Comparison of ENCODE assay signal across 18 mouse cellular contexts in the genomic region with DNA sequence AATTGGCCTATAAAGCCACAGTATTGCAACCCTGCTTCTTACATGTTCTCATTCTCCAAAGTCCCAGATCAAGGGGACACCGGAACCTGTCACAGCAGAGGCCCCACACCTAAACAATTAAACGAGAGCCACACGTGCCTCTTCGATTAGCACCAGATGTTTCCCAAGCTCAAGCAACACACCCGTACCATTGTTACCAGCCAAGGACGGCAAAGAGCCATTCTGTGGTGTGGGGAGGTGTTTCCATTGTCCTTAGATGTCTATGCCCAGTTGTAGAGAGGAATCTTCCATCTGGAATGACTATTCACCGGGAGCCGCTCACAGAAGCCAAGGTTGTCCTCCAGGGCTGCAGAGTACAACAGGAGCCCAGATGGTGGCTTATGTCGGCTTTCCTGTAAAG. TPM values are rescaled to one million over a fixed set of nuclear protein-coding genes. Genes with fewer than 3 reads are reported as not detected.
"Had no signal": no experiment of that assay in that cellular context is flagged by ENCODE, and none has a peak within 500 bp of the region (broad histone marks: within the 10 kb centered on the region; RNA-seq: fewer than 3 reads in every experiment).

No protein-coding gene starts in this region.

- H3K4me1 ChIP-seq: liver, embryonic 13.5 days had no signal

- H3K9ac ChIP-seq: liver, embryonic 13.5 days had no signal

- DNase-seq: kidney, postnatal 36 days; left cerebral cortex, postnatal 4 days; liver, embryonic 13.5 days; lung, adult 2 months; lung, postnatal 14 days; lung, postnatal 4 days; midbrain, embryonic 14.5 days; right cerebral cortex, postnatal 14 days; right cerebral cortex, postnatal 4 days; thymus, adult 2 months; thymus, postnatal 14 days; thymus, postnatal 4 days had no signal

- H3K4me2 ChIP-seq: liver, embryonic 13.5 days; midbrain, embryonic 11.5 days had no signal

- H3K9me3 ChIP-seq: liver, embryonic 13.5 days had no signal

- H3K36me3 ChIP-seq: liver, embryonic 13.5 days had no signal

- H3K4me3 ChIP-seq: liver, embryonic 13.5 days had no signal

- H3K27me3 ChIP-seq: liver, embryonic 13.5 days had no signal

- H3K27ac ChIP-seq: kidney, postnatal 0 days; liver, embryonic 13.5 days; stomach, postnatal 0 days had no signal

RNA-seq across cellular contexts. Expression of gene Rasgrf1, which starts 11.4 kb away (rescaled TPM):
- total RNA-seq: megakaryocyte-erythroid progenitor cell, adult 5-6 weeks had no signal
- polyA plus RNA-seq: liver, adult 2 months; liver, embryonic 13.5 days; neural tube, embryonic 11.5 days had no signal
